Mouse (Mus musculus): Measurements from ENCODE around the gene Copz1. TPM values are rescaled to one million over a fixed set of nuclear protein-coding genes. Genes with fewer than 3 reads are reported as not detected.
A peak's percentile ranks its signal among the peaks of the same experiment; 100 is the strongest.
"Not testable (repeated sequence)": the region's sequence is repeated elsewhere in the genome, so short reads cannot be mapped to it uniquely, and the experiment has no call there.

Copz1 gene
- polyA plus RNA-seq, 1 experiment from 2014 or later, result 155 TPM

GRCm38 (mm10) chr15:103240160-103241028 is 32.1 kb upstream of the Copz1 start, which contains the start of gene Hnrnpa1:
Hnrnpa1 (plus strand) TSS chr15:103240432.
- H3K27ac ChIP-seq (ENCODE audit: low read length), result peak within 1 kb of the TSS; percentile 98
- peaks cover 33% of the 10 kb centered on the region for H3K36me3 ChIP-seq (ENCODE audit: control insufficient read depth, insufficient read depth)
- peaks cover 35% of the 10 kb centered on the region for H3K4me1 ChIP-seq (ENCODE audit: control insufficient read depth, insufficient read depth, low read length)
- H3K4me3 ChIP-seq (ENCODE audit: low read length), result peak within 1 kb of the TSS; percentile 75
- WGBS, result under 1% methylated on average over 47 of the region's 47 CpGs
- no peaks in the 10 kb centered on the region for H3K27me3 ChIP-seq (ENCODE audit: control insufficient read depth, insufficient read depth, low read length)
- H3K9ac ChIP-seq (ENCODE audit: low read length), result peak within 1 kb of the TSS; percentile 83
- peak within 1 kb of the TSS; percentile 86 for H3K4me2 ChIP-seq (ENCODE audit: low read depth, low read length)
- H3K9me3 ChIP-seq (replicated peaks; ENCODE audit: control insufficient read depth, low read length), result no peaks in the 10 kb centered on the region
- ATAC-seq (replicated peaks; ENCODE audit: extremely low read depth, insufficient read depth, low FRiP score), result peak; percentile 90

- 10% methylated on average over 12 of the region's 12 CpGs for WGBS
- not testable (repeated sequence) for ATAC-seq (replicated peaks; ENCODE audit: extremely low read depth, insufficient read depth, low FRiP score); H3K9me3 ChIP-seq (replicated peaks; ENCODE audit: control insufficient read depth, low read length); H3K27me3 ChIP-seq (ENCODE audit: control insufficient read depth, insufficient read depth, low read length)
- Histone ChIP-seq H3K27ac (ENCODE audit: low read length) (peak overlapping the region; percentile 93), H3K4me3 (ENCODE audit: low read length) (peak overlapping the region; percentile 75), H3K9ac (ENCODE audit: low read length) (peak overlapping the region; percentile 83), H3K36me3 (ENCODE audit: control insufficient read depth, insufficient read depth) (peaks cover 40% of the 10 kb centered on the region), H3K4me2 (ENCODE audit: low read depth, low read length) (peak overlapping the region; percentile 86), H3K4me1 (ENCODE audit: control insufficient read depth, insufficient read depth, low read length) (peaks cover 37% of the 10 kb centered on the region)
Observed at GRCm38 (mm10) chr15:103241071-103242018, 31.2 kb upstream of the Copz1 start.

- no peak for ATAC-seq (replicated peaks; ENCODE audit: extremely low read depth, insufficient read depth, low FRiP score)
- 58% methylated on average over 8 of the region's 8 CpGs for WGBS
- Histone ChIP-seq H3K27me3 (ENCODE audit: control insufficient read depth, insufficient read depth, low read length) (no peaks in the 10 kb centered on the region), H3K27ac (ENCODE audit: low read length) (no peak overlapping the region), H3K9me3 (replicated peaks; ENCODE audit: control insufficient read depth, low read length) (no peaks in the 10 kb centered on the region), H3K4me2 (ENCODE audit: low read depth, low read length) (peak overlapping the region; percentile 86), H3K9ac (ENCODE audit: low read length) (peak overlapping the region; percentile 23), H3K4me1 (ENCODE audit: control insufficient read depth, insufficient read depth, low read length) (peaks cover 36% of the 10 kb centered on the region), H3K36me3 (ENCODE audit: control insufficient read depth, insufficient read depth) (peaks cover 56% of the 10 kb centered on the region), H3K4me3 (ENCODE audit: low read length) (peak overlapping the region; percentile 75)
Observed at GRCm38 (mm10) chr15:103242885-103243284, 29.6 kb upstream of the Copz1 start.

GRCm38 (mm10) chr15:103245616-103246015 is 26.9 kb upstream of the Copz1 start:
- Histone ChIP-seq H3K36me3 (ENCODE audit: control insufficient read depth, insufficient read depth) (peaks cover 64% of the 10 kb centered on the region), H3K4me1 (ENCODE audit: control insufficient read depth, insufficient read depth, low read length) (peaks cover 30% of the 10 kb centered on the region), H3K9me3 (replicated peaks; ENCODE audit: control insufficient read depth, low read length) (no peaks in the 10 kb centered on the region), H3K27ac (ENCODE audit: low read length) (no peak overlapping the region), H3K4me2 (ENCODE audit: low read depth, low read length) (no peak overlapping the region), H3K27me3 (ENCODE audit: control insufficient read depth, insufficient read depth, low read length) (no peaks in the 10 kb centered on the region), H3K4me3 (ENCODE audit: low read length) (no peak overlapping the region), H3K9ac (ENCODE audit: low read length) (no peak overlapping the region)
- no peak for ATAC-seq (replicated peaks; ENCODE audit: extremely low read depth, insufficient read depth, low FRiP score)
- 47% methylated on average over 6 of the region's 6 CpGs for WGBS

- Histone ChIP-seq H3K9ac (ENCODE audit: low read length) (no peak overlapping the region), H3K27me3 (ENCODE audit: control insufficient read depth, insufficient read depth, low read length) (no peaks in the 10 kb centered on the region), H3K4me3 (ENCODE audit: low read length) (no peak overlapping the region), H3K9me3 (replicated peaks; ENCODE audit: control insufficient read depth, low read length) (no peaks in the 10 kb centered on the region), H3K4me2 (ENCODE audit: low read depth, low read length) (no peak overlapping the region), H3K36me3 (ENCODE audit: control insufficient read depth, insufficient read depth) (peaks cover 52% of the 10 kb centered on the region), H3K27ac (ENCODE audit: low read length) (no peak overlapping the region), H3K4me1 (ENCODE audit: control insufficient read depth, insufficient read depth, low read length) (peaks cover 24% of the 10 kb centered on the region)
- ATAC-seq (replicated peaks; ENCODE audit: extremely low read depth, insufficient read depth, low FRiP score), result no peak
- WGBS, result 85% methylated on average over 9 of the region's 9 CpGs
Observed at GRCm38 (mm10) chr15:103247078-103247781, 25.3 kb upstream of the Copz1 start.

- H3K4me2 ChIP-seq (ENCODE audit: low read depth, low read length), result no peak overlapping the region
- no peaks in the 10 kb centered on the region for H3K27me3 ChIP-seq (ENCODE audit: control insufficient read depth, insufficient read depth, low read length)
- ATAC-seq (replicated peaks; ENCODE audit: extremely low read depth, insufficient read depth, low FRiP score), result no peak
- H3K4me1 ChIP-seq (ENCODE audit: control insufficient read depth, insufficient read depth, low read length), result peaks cover 18% of the 10 kb centered on the region
- no peak overlapping the region for H3K9ac ChIP-seq (ENCODE audit: low read length)
- no peaks in the 10 kb centered on the region for H3K9me3 ChIP-seq (replicated peaks; ENCODE audit: control insufficient read depth, low read length)
- H3K36me3 ChIP-seq (ENCODE audit: control insufficient read depth, insufficient read depth), result peaks cover 45% of the 10 kb centered on the region
- H3K27ac ChIP-seq (ENCODE audit: low read length), result no peak overlapping the region
- H3K4me3 ChIP-seq (ENCODE audit: low read length), result no peak overlapping the region
Observed at GRCm38 (mm10) chr15:103247782-103248400, 24.6 kb upstream of the Copz1 start.

- H3K4me2 ChIP-seq (ENCODE audit: low read depth, low read length), result no peak overlapping the region
- 79% methylated on average over 28 of the region's 28 CpGs for WGBS
- H3K4me1 ChIP-seq (ENCODE audit: control insufficient read depth, insufficient read depth, low read length), result peaks cover 11% of the 10 kb centered on the region
- H3K27ac ChIP-seq (ENCODE audit: low read length), result no peak overlapping the region
- no peak overlapping the region for H3K4me3 ChIP-seq (ENCODE audit: low read length)
- H3K27me3 ChIP-seq (ENCODE audit: control insufficient read depth, insufficient read depth, low read length), result no peaks in the 10 kb centered on the region
- H3K36me3 ChIP-seq (ENCODE audit: control insufficient read depth, insufficient read depth), result peaks cover 38% of the 10 kb centered on the region
- ATAC-seq (replicated peaks; ENCODE audit: extremely low read depth, insufficient read depth, low FRiP score), result no peak
- H3K9ac ChIP-seq (ENCODE audit: low read length), result no peak overlapping the region
- H3K9me3 ChIP-seq (replicated peaks; ENCODE audit: control insufficient read depth, low read length), result no peaks in the 10 kb centered on the region
Observed at GRCm38 (mm10) chr15:103248401-103249313, 23.9 kb upstream of the Copz1 start.
